Comparison of ENCODE assay signal across 28 mouse cellular contexts in genomic region chr17:65845423-65845822, GRCm38 (mm10).
"Had no signal": no experiment of that assay in that cellular context is flagged by ENCODE, and none has a peak within 500 bp of the region (broad histone marks: within the 10 kb centered on the region; RNA-seq: fewer than 3 reads in every experiment).

No protein-coding gene starts in this region.

- H3K4me2 ChIP-seq: embryonic facial prominence, embryonic 12.5 days; embryonic facial prominence, embryonic 13.5 days; embryonic facial prominence, embryonic 15.5 days; forebrain, embryonic 12.5 days; forebrain, embryonic 13.5 days; forebrain, embryonic 15.5 days had no signal

- H3K9ac ChIP-seq: embryonic facial prominence, embryonic 12.5 days; embryonic facial prominence, embryonic 13.5 days; embryonic facial prominence, embryonic 15.5 days; forebrain, embryonic 12.5 days; forebrain, embryonic 13.5 days; forebrain, embryonic 15.5 days; forebrain, postnatal 0 days had no signal

- DNase-seq: cerebellum, adult 18-20 months; cerebellum, adult 2 months; cerebellum, adult 8-10 months; cerebellum, adult 9-10 months; cerebellum, adult 9-11 months; cerebellum, postnatal 10 days; cerebellum, postnatal 14 days; cerebellum, postnatal 25 days; cerebellum, postnatal 36 days; embryo, embryonic 11 days; forebrain, postnatal 0 days; gastrocnemius, adult 2 months; gastrocnemius, postnatal 10 days; gastrocnemius, postnatal 14 days; gastrocnemius, postnatal 25 days; gastrocnemius, postnatal 36 days; heart, adult 18-20 months had no signal

- ATAC-seq: forebrain, embryonic 13.5 days; forebrain, embryonic 14.5 days; forebrain, embryonic 15.5 days; forebrain, embryonic 16.5 days; forebrain, postnatal 0 days had no signal

- H3K27me3 ChIP-seq: embryonic facial prominence, embryonic 12.5 days; embryonic facial prominence, embryonic 13.5 days; embryonic facial prominence, embryonic 15.5 days; forebrain, embryonic 12.5 days; forebrain, embryonic 13.5 days; forebrain, embryonic 15.5 days had no signal

- H3K27ac ChIP-seq: embryonic facial prominence, embryonic 10.5 days; embryonic facial prominence, embryonic 12.5 days; embryonic facial prominence, embryonic 13.5 days; embryonic facial prominence, embryonic 15.5 days; forebrain, embryonic 10.5 days; forebrain, embryonic 12.5 days; forebrain, embryonic 13.5 days; forebrain, embryonic 15.5 days; gastrocnemius, adult 2 months had no signal

- H3K4me3 ChIP-seq: embryonic facial prominence, embryonic 10.5 days; embryonic facial prominence, embryonic 12.5 days; embryonic facial prominence, embryonic 13.5 days; embryonic facial prominence, embryonic 15.5 days; erythroblast, embryonic 14.5 days; forebrain, embryonic 10.5 days; forebrain, embryonic 12.5 days; forebrain, embryonic 13.5 days; forebrain, embryonic 15.5 days; gastrocnemius, adult 2 months had no signal

- H3K9me3 ChIP-seq: embryonic facial prominence, embryonic 10.5 days; embryonic facial prominence, embryonic 12.5 days; embryonic facial prominence, embryonic 13.5 days; embryonic facial prominence, embryonic 15.5 days; forebrain, embryonic 10.5 days; forebrain, embryonic 12.5 days; forebrain, embryonic 13.5 days; forebrain, embryonic 15.5 days had no signal

- H3K4me1 ChIP-seq: embryonic facial prominence, embryonic 10.5 days; embryonic facial prominence, embryonic 12.5 days; embryonic facial prominence, embryonic 13.5 days; forebrain, embryonic 10.5 days; forebrain, embryonic 12.5 days had no signal
